Comparison of ENCODE assay signal across 21 mouse cellular contexts in genomic region chr17:51204643-51205042, GRCm38 (mm10). TPM values are rescaled to one million over a fixed set of nuclear protein-coding genes. Genes with fewer than 3 reads are reported as not detected.
A peak's percentile ranks its signal among the peaks of the same experiment; 100 is the strongest.
DNase-seq lines count a peak whose midpoint lies in the region; ATAC-seq and TF ChIP-seq lines count a peak whose summit lies in the region.
"Had no signal": no experiment of that assay in that cellular context is flagged by ENCODE, and none has a peak within 500 bp of the region (broad histone marks: within the 10 kb centered on the region; RNA-seq: fewer than 3 reads in every experiment).

No protein-coding gene starts in this region.

- no peak overlapping the region for H3K4me2 ChIP-seq in hindbrain, embryonic 11.5 days (replicated peaks; ENCODE audit: low read depth, low read length)
- H3K4me2 ChIP-seq: embryonic facial prominence, embryonic 13.5 days; hindbrain, embryonic 12.5 days; limb, embryonic 12.5 days; liver, embryonic 15.5 days; midbrain, embryonic 11.5 days had no signal

- no peaks in the 10 kb centered on the region for H3K27me3 ChIP-seq in limb, embryonic 10.5 days (ENCODE audit: low read depth, poor library complexity, severe bottlenecking)
- no peaks in the 10 kb centered on the region for H3K27me3 ChIP-seq in hindbrain, embryonic 11.5 days (ENCODE audit: control insufficient read depth, insufficient read depth, low read length)
- H3K27me3 ChIP-seq: embryonic facial prominence, embryonic 13.5 days; hindbrain, embryonic 12.5 days; limb, embryonic 12.5 days; liver, embryonic 15.5 days had no signal

- DNase-seq in gastrocnemius, adult 2 months = peak; percentile 36
- DNase-seq in gastrocnemius, postnatal 25 days = no peak
- DNase-seq in right cerebral cortex, postnatal 25 days = peak; percentile 15
- DNase-seq in right cerebral cortex, postnatal 10 days (ENCODE audit: low spot score in 2 of 2) = no peak
- DNase-seq in layer of hippocampus, postnatal 36 days = peak; percentile 20
- DNase-seq in limb, embryonic 10.5 days (ENCODE audit: low spot score) = no peak
- DNase-seq in hindbrain, embryonic 11.5 days (ENCODE audit: low spot score) = no peak
- DNase-seq: adrenal gland, postnatal 14 days; gastrocnemius, postnatal 36 days; kidney, postnatal 14 days; lung, postnatal 36 days; spleen, adult 18-20 months had no signal

- no peak for TF ChIP-seq CTCF in gastrocnemius, adult 2 months (IDR thresholded peaks at IDR 0.05)

- no peaks in the 10 kb centered on the region for H3K4me1 ChIP-seq in limb, embryonic 10.5 days
- H3K4me1 ChIP-seq in hindbrain, embryonic 11.5 days (replicated peaks; ENCODE audit: control insufficient read depth, insufficient read depth, low read length) = no peaks in the 10 kb centered on the region
- H3K4me1 ChIP-seq: embryonic facial prominence, embryonic 13.5 days; forebrain, embryonic 10.5 days; hindbrain, embryonic 12.5 days; limb, embryonic 12.5 days; liver, embryonic 15.5 days had no signal

- intact Hi-C loops in gastrocnemius, adult 2 months (cut with DNase I) = no loop called here

- no peak overlapping the region for H3K4me3 ChIP-seq in gastrocnemius, adult 2 months
- no peak overlapping the region for H3K4me3 ChIP-seq in limb, embryonic 10.5 days
- no peak overlapping the region for H3K4me3 ChIP-seq in hindbrain, embryonic 11.5 days (ENCODE audit: low read depth, low read length)
- H3K4me3 ChIP-seq: embryonic facial prominence, embryonic 13.5 days; forebrain, embryonic 10.5 days; hindbrain, embryonic 12.5 days; limb, embryonic 12.5 days; liver, embryonic 15.5 days; myocyte had no signal

- 0 out of 2 replicates have a peak overlapping the region, but pooled peaks have one; percentile 31 for H3K27ac ChIP-seq in gastrocnemius, adult 2 months
- no peak overlapping the region for H3K27ac ChIP-seq in limb, embryonic 10.5 days
- H3K27ac ChIP-seq in hindbrain, embryonic 11.5 days (ENCODE audit: low read depth, low read length) = no peak overlapping the region
- H3K27ac ChIP-seq: embryonic facial prominence, embryonic 13.5 days; forebrain, embryonic 10.5 days; hindbrain, embryonic 12.5 days; limb, embryonic 12.5 days; liver, embryonic 15.5 days had no signal

- WGBS in limb, embryonic 10.5 days = 88% methylated on average over 2 of the region's 2 CpGs
- 85% methylated on average over 2 of the region's 2 CpGs for WGBS in hindbrain, embryonic 11.5 days

- no peak for ATAC-seq in hindbrain, embryonic 11.5 days (ENCODE audit: low FRiP score)
- ATAC-seq: intestine, postnatal 0 days had no signal

- no peaks in the 10 kb centered on the region for H3K36me3 ChIP-seq in limb, embryonic 10.5 days
- H3K36me3 ChIP-seq in hindbrain, embryonic 11.5 days (ENCODE audit: control insufficient read depth, insufficient read depth, low read length) = no peaks in the 10 kb centered on the region
- H3K36me3 ChIP-seq: embryonic facial prominence, embryonic 13.5 days; forebrain, embryonic 10.5 days; G1E; hindbrain, embryonic 12.5 days; limb, embryonic 12.5 days; liver, embryonic 15.5 days had no signal

- no peaks in the 10 kb centered on the region for H3K9me3 ChIP-seq in limb, embryonic 10.5 days (replicated peaks)
- no peaks in the 10 kb centered on the region for H3K9me3 ChIP-seq in hindbrain, embryonic 11.5 days (ENCODE audit: control insufficient read depth, low read length)
- H3K9me3 ChIP-seq: embryonic facial prominence, embryonic 13.5 days; forebrain, embryonic 10.5 days; G1E; hindbrain, embryonic 12.5 days; limb, embryonic 12.5 days; liver, embryonic 15.5 days had no signal

- H3K9ac ChIP-seq in hindbrain, embryonic 11.5 days (ENCODE audit: low read depth, low read length) = no peak overlapping the region
- H3K9ac ChIP-seq: embryonic facial prominence, embryonic 13.5 days; hindbrain, embryonic 12.5 days; limb, embryonic 12.5 days; liver, embryonic 15.5 days had no signal

RNA-seq across cellular contexts. Expression of gene Tbc1d5, which starts 25.5 kb away (rescaled TPM):
- 1 to 10 TPM; 8.9 to 9.0 TPM for total RNA-seq in gastrocnemius, adult 2 months (2021)
- 1 to 10 TPM; 6.8 to 7.3 TPM for total RNA-seq in gastrocnemius, postnatal 25 days (2021)
- total RNA-seq in layer of hippocampus, postnatal 36 days (2021) = 10 to 100 TPM; 24.9 to 27.8 TPM
- polyA plus RNA-seq in limb, embryonic 10.5 days (2016; fragmentation: Nextera tagmentation; extraction: Ambion mirVana) = 8.7 and 11.3 TPM in 2 replicates
- polyA plus RNA-seq in hindbrain, embryonic 11.5 days (2014; fragmentation: Nextera tagmentation; extraction: Ambion mirVana) = 9.6 and 10.8 TPM in 2 replicates

Comparison
In these comparisons a context has a peak if more than half of its experiments do, and no peak if none do; other contexts are left out.
1. DNase-seq: peak in gastrocnemius, adult 2 months (single experiment), right cerebral cortex, postnatal 25 days (single experiment) and layer of hippocampus, postnatal 36 days (2 of 2); none in gastrocnemius, postnatal 25 days (single experiment), right cerebral cortex, postnatal 10 days (0 of 2), limb, embryonic 10.5 days (single experiment) and hindbrain, embryonic 11.5 days (single experiment).